Mouse (Mus musculus): ENCODE measurements at regions not wholly inside any gene's neighbourhood (a gene's known extent, or its start where the extent isn't known, plus 50 kb on each side); places are given as distances from the start of the nearest gene placed in this dataset.

- Histone ChIP-seq H3K27me3 (ENCODE audit: control insufficient read depth, insufficient read depth, low read length) (no peaks in the 10 kb centered on the region), H3K9ac (ENCODE audit: low read depth, low read length) (no peak overlapping the region), H3K4me3 (ENCODE audit: low read depth, low read length) (no peak overlapping the region), H3K36me3 (ENCODE audit: control insufficient read depth, insufficient read depth, low read length) (no peaks in the 10 kb centered on the region), H3K27ac (ENCODE audit: low read depth, low read length) (no peak overlapping the region), H3K4me1 (ENCODE audit: control insufficient read depth, insufficient read depth, low read length) (no peaks in the 10 kb centered on the region), H3K4me2 (no peak overlapping the region), H3K9me3 (replicated peaks; ENCODE audit: control insufficient read depth, low read length) (no peaks in the 10 kb centered on the region)
- no peak for ATAC-seq (replicated peaks; ENCODE audit: insufficient number of reproducible peaks, low FRiP score, low TSS enrichment)
Observed at GRCm38 (mm10) chr8:117899892-117900291, 98.1 kb upstream of the Mphosph6 start.

DNA sequence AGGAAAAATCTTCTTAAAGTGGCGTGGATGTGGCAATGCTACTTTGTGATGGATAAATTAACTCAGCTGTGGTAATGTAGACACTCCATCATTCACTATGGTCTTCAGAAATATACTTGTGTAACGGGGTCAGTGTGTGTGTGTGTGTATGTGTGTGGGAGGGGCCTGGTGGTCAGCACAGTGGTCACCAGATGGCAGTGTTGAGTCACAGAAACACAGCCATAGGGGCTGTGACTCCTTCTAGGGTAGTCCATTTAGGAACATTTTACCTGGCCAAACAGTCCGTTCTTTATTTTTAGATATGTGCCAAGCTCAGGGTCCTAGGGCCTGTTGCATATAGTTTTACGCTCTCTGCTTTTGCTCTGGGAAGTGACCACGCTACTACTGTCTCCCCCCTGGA is 96.3 kb upstream of the Mphosph6 start:
- Histone ChIP-seq H3K9me3 (replicated peaks; ENCODE audit: control insufficient read depth, low read length) (no peaks in the 10 kb centered on the region), H3K27me3 (ENCODE audit: control insufficient read depth, insufficient read depth, low read length) (no peaks in the 10 kb centered on the region), H3K27ac (ENCODE audit: low read depth, low read length) (no peak overlapping the region), H3K4me1 (ENCODE audit: control insufficient read depth, insufficient read depth, low read length) (no peaks in the 10 kb centered on the region), H3K9ac (ENCODE audit: low read depth, low read length) (no peak overlapping the region), H3K36me3 (ENCODE audit: control insufficient read depth, insufficient read depth, low read length) (no peaks in the 10 kb centered on the region), H3K4me2 (no peak overlapping the region), H3K4me3 (ENCODE audit: low read depth, low read length) (no peak overlapping the region)
- WGBS (ENCODE audit: insufficient replicate concordance), result 67% methylated on average over 5 of the region's 5 CpGs
- ATAC-seq (replicated peaks; ENCODE audit: insufficient number of reproducible peaks, low FRiP score, low TSS enrichment), result no peak

DNA sequence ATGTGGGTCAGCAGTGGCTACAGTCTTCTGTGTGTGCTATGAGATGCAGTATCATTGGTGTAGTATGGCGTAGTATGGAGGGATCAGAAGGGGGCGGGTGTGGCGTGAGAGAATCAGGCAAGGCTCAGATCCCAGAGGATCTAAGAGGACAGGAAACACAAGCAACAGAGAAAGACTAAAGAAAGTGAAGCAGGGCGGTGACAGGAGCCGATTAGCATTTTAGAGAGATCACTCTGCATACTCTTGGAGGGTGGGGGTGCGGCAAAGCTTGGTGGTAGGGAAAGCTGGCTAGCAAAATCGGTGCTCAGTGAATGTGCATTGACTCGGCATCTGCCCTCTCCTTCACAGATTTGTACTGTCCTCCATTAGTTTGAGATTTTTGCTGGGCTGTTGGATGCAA is 93.1 kb upstream of the Mphosph6 start:
- no peak overlapping the region for H3K9ac ChIP-seq (ENCODE audit: low read depth, low read length)
- 48% methylated on average over 8 of the region's 8 CpGs for WGBS (ENCODE audit: insufficient replicate concordance)
- H3K27me3 ChIP-seq (ENCODE audit: control insufficient read depth, insufficient read depth, low read length), result no peaks in the 10 kb centered on the region
- no peaks in the 10 kb centered on the region for H3K36me3 ChIP-seq (ENCODE audit: control insufficient read depth, insufficient read depth, low read length)
- H3K9me3 ChIP-seq (replicated peaks; ENCODE audit: control insufficient read depth, low read length), result no peaks in the 10 kb centered on the region
- H3K4me1 ChIP-seq (ENCODE audit: control insufficient read depth, insufficient read depth, low read length), result no peaks in the 10 kb centered on the region
- no peak for ATAC-seq (replicated peaks; ENCODE audit: insufficient number of reproducible peaks, low FRiP score, low TSS enrichment)
- H3K4me2 ChIP-seq, result no peak overlapping the region
- no peak overlapping the region for H3K27ac ChIP-seq (ENCODE audit: low read depth, low read length)
- H3K4me3 ChIP-seq (ENCODE audit: low read depth, low read length), result no peak overlapping the region

DNA sequence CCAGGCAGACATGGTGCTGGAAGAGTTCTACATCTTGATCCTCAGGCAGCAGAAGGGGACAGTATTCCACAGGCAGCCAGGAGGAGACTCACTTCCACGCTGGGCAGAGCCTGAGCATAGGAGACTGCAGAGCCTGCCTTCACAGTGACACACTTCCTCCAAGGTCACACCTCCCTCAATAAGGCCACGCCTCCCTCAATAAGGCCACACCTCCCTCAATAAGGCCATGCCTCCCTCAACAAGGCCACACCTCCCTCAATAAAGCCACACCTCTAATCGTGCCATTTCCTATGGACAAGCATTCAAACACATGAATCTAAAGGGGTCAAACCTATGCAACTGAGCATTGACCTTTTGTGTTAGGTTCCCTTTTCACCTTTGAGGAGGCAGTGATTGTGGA is 88.5 kb upstream of the Mphosph6 start:
- 61% methylated on average over 3 of the region's 3 CpGs for WGBS (ENCODE audit: insufficient replicate concordance)
- no peaks in the 10 kb centered on the region for H3K4me1 ChIP-seq (ENCODE audit: control insufficient read depth, insufficient read depth, low read length)
- no peak overlapping the region for H3K27ac ChIP-seq (ENCODE audit: low read depth, low read length)
- H3K9me3 ChIP-seq (replicated peaks; ENCODE audit: control insufficient read depth, low read length), result no peaks in the 10 kb centered on the region
- no peak overlapping the region for H3K4me2 ChIP-seq
- no peak for ATAC-seq (replicated peaks; ENCODE audit: insufficient number of reproducible peaks, low FRiP score, low TSS enrichment)
- H3K36me3 ChIP-seq (ENCODE audit: control insufficient read depth, insufficient read depth, low read length), result no peaks in the 10 kb centered on the region
- H3K9ac ChIP-seq (ENCODE audit: low read depth, low read length), result no peak overlapping the region
- H3K27me3 ChIP-seq (ENCODE audit: control insufficient read depth, insufficient read depth, low read length), result no peaks in the 10 kb centered on the region
- H3K4me3 ChIP-seq (ENCODE audit: low read depth, low read length), result no peak overlapping the region

GRCm38 (mm10) chr8:117881414-117881973 is 79.8 kb upstream of the Mphosph6 start:
- ATAC-seq (replicated peaks; ENCODE audit: insufficient number of reproducible peaks, low FRiP score, low TSS enrichment), result no peak
- Histone ChIP-seq H3K4me1 (ENCODE audit: control insufficient read depth, insufficient read depth, low read length) (no peaks in the 10 kb centered on the region), H3K4me3 (ENCODE audit: low read depth, low read length) (no peak overlapping the region)

DNA sequence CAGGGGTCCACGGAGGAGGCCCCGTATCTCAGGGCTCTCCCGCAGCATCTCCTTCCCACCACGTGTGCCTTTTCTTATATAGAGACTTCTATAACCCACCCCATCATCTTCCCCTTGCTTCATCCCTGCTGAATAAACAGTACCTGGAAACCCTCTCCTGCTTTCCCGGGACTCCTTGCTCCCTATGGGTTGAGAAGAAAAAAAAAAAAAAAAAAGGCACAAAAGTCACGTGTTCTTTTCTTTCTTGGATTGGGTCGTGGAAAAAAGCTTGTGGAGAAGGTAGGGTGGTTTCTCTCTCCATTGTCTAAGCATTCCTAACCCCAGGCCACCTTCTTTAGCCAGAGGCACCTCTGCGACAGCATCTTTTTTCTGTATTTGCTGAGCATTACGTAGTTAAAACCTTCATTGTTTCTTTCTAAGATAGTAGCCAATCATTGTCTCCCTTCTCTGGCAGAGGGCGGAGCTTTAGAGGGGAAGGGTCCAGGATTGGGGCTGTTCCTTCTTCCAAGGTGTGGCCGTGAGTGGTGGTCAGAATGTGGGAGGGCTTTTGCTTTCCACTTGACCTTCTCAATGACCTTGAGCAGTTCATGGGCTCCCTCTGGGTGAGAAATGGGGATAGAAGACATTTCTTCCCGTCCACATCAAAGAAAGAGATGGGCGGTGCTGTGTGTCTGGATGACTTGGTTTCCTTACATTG is 78.7 kb upstream of the Mphosph6 start:
- H3K4me2 ChIP-seq, result no peak overlapping the region

More at GRCm38 (mm10) chr8:117881414-117881973, 79.8 kb upstream of the Mphosph6 start:
- Histone ChIP-seq H3K36me3 (ENCODE audit: control insufficient read depth, insufficient read depth, low read length) (no peaks in the 10 kb centered on the region), H3K9me3 (replicated peaks; ENCODE audit: control insufficient read depth, low read length) (no peaks in the 10 kb centered on the region), H3K9ac (ENCODE audit: low read depth, low read length) (no peak overlapping the region), H3K4me2 (no peak overlapping the region), H3K27me3 (ENCODE audit: control insufficient read depth, insufficient read depth, low read length) (no peaks in the 10 kb centered on the region), H3K27ac (ENCODE audit: low read depth, low read length) (no peak overlapping the region)
- WGBS (ENCODE audit: insufficient replicate concordance), result 86% methylated on average over 8 of the region's 8 CpGs

DNA sequence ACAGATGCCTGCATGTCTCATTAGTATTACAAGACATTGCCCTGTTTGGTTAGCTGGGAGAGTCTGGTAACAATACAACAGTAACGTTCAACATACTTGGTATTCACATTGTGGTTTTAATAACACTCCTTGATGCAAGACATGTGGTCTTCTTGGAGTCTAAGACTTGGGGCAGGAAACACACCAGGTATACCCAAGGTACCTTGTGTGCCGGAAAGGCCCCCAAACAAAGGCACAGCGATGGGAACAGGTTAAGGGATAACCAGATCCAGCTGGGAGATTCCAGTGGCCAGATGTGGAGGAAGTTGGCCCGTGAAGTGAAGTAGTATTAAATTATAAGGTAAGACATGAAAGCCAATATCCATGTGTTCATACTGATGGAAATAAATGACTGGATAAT is 71.9 kb upstream of the Mphosph6 start:
- WGBS (ENCODE audit: insufficient replicate concordance), result 79% methylated on average over 4 of the region's 4 CpGs
- Histone ChIP-seq H3K36me3 (ENCODE audit: control insufficient read depth, insufficient read depth, low read length) (no peaks in the 10 kb centered on the region), H3K27ac (ENCODE audit: low read depth, low read length) (no peak overlapping the region), H3K4me3 (ENCODE audit: low read depth, low read length) (no peak overlapping the region), H3K4me1 (ENCODE audit: control insufficient read depth, insufficient read depth, low read length) (no peaks in the 10 kb centered on the region), H3K9ac (ENCODE audit: low read depth, low read length) (no peak overlapping the region), H3K27me3 (ENCODE audit: control insufficient read depth, insufficient read depth, low read length) (no peaks in the 10 kb centered on the region), H3K4me2 (no peak overlapping the region), H3K9me3 (replicated peaks; ENCODE audit: control insufficient read depth, low read length) (no peaks in the 10 kb centered on the region)
- ATAC-seq (replicated peaks; ENCODE audit: insufficient number of reproducible peaks, low FRiP score, low TSS enrichment), result no peak

More for the DNA sequence above, 78.7 kb upstream of the Mphosph6 start:
- Histone ChIP-seq H3K27me3 (ENCODE audit: control insufficient read depth, insufficient read depth, low read length) (no peaks in the 10 kb centered on the region), H3K9ac (ENCODE audit: low read depth, low read length) (no peak overlapping the region), H3K9me3 (replicated peaks; ENCODE audit: control insufficient read depth, low read length) (no peaks in the 10 kb centered on the region), H3K36me3 (ENCODE audit: control insufficient read depth, insufficient read depth, low read length) (no peaks in the 10 kb centered on the region), H3K4me1 (ENCODE audit: control insufficient read depth, insufficient read depth, low read length) (no peaks in the 10 kb centered on the region), H3K27ac (ENCODE audit: low read depth, low read length) (no peak overlapping the region), H3K4me3 (ENCODE audit: low read depth, low read length) (no peak overlapping the region)
- WGBS (ENCODE audit: insufficient replicate concordance), result 71% methylated on average over 13 of the region's 13 CpGs
- no peak for ATAC-seq (replicated peaks; ENCODE audit: insufficient number of reproducible peaks, low FRiP score, low TSS enrichment)

DNA sequence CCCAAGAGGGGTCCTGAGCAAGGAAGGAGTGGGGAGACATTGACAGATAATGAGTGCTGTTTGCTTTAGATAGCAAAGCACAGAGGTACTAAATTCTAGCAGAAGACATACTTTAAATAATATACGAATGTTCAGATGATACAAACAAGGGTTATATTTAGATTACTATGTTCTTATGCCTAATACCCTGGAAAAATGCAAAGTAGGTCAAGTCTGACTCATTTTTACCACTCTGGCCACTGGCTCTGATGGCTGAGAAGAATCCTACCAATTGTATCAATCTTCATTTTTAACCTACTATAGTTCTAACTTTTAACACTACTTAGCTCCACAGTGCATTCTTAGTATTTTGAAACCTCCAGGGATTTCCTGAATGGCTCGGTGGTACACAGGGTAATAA is 65.4 kb upstream of the Mphosph6 start:
- Histone ChIP-seq H3K4me3 (ENCODE audit: low read depth, low read length) (no peak overlapping the region), H3K9me3 (replicated peaks; ENCODE audit: control insufficient read depth, low read length) (no peaks in the 10 kb centered on the region), H3K4me1 (ENCODE audit: control insufficient read depth, insufficient read depth, low read length) (no peaks in the 10 kb centered on the region), H3K27ac (ENCODE audit: low read depth, low read length) (no peak overlapping the region), H3K27me3 (ENCODE audit: control insufficient read depth, insufficient read depth, low read length) (no peaks in the 10 kb centered on the region), H3K36me3 (ENCODE audit: control insufficient read depth, insufficient read depth, low read length) (no peaks in the 10 kb centered on the region), H3K4me2 (no peak overlapping the region), H3K9ac (ENCODE audit: low read depth, low read length) (no peak overlapping the region)
- no peak for ATAC-seq (replicated peaks; ENCODE audit: insufficient number of reproducible peaks, low FRiP score, low TSS enrichment)
- 69% methylated on average over 2 of the region's 2 CpGs for WGBS (ENCODE audit: insufficient replicate concordance)

GRCm38 (mm10) chr8:117865014-117865413 is 63.3 kb upstream of the Mphosph6 start:
- H3K27me3 ChIP-seq (ENCODE audit: control insufficient read depth, insufficient read depth, low read length), result peaks cover 3% of the 10 kb centered on the region; the same call in 1 of the 2 replicates
- H3K27ac ChIP-seq (ENCODE audit: low read depth, low read length), result no peak overlapping the region
- H3K4me2 ChIP-seq, result no peak overlapping the region
- H3K4me3 ChIP-seq (ENCODE audit: low read depth, low read length), result no peak overlapping the region
- no peaks in the 10 kb centered on the region for H3K4me1 ChIP-seq (ENCODE audit: control insufficient read depth, insufficient read depth, low read length)
- no peak overlapping the region for H3K9ac ChIP-seq (ENCODE audit: low read depth, low read length)
- H3K9me3 ChIP-seq (replicated peaks; ENCODE audit: control insufficient read depth, low read length), result no peaks in the 10 kb centered on the region
- H3K36me3 ChIP-seq (ENCODE audit: control insufficient read depth, insufficient read depth, low read length), result no peaks in the 10 kb centered on the region
- WGBS (ENCODE audit: insufficient replicate concordance), result 36% methylated on average over 6 of the region's 6 CpGs
- ATAC-seq (replicated peaks; ENCODE audit: insufficient number of reproducible peaks, low FRiP score, low TSS enrichment), result no peak
